8 mouse cellular contexts compared by ENCODE assay signal in genomic region chr11:45944643-45945156, GRCm38 (mm10). TPM values are rescaled to one million over a fixed set of nuclear protein-coding genes. Genes with fewer than 3 reads are reported as not detected.
DNase-seq lines count a peak whose midpoint lies in the region; ATAC-seq lines count a peak whose summit lies in the region.

TSS of gene Lsm11 (minus strand) at chr11:45944935.

- H3K9me3 ChIP-seq in hindbrain, embryonic 16.5 days (ENCODE audit: control insufficient read depth, low read length) = no peaks in the 10 kb centered on the region

- H3K27ac ChIP-seq in hindbrain, embryonic 16.5 days (ENCODE audit: low read depth, low read length) = peak within 1 kb of the TSS; percentile 61
- peak within 1 kb of the TSS; percentile 35 for H3K27ac ChIP-seq in macrophage

- WGBS in hindbrain, embryonic 16.5 days = 2% methylated on average over 48 of the region's 55 CpGs
- WGBS in macrophage (ENCODE audit: missing documents) = 1% methylated on average over 37 of the region's 55 CpGs

- H3K4me2 ChIP-seq in hindbrain, embryonic 16.5 days (ENCODE audit: low read length) = peak within 1 kb of the TSS; percentile 69

- H3K79me2 ChIP-seq in macrophage (ENCODE audit: inconsistent target) = peaks cover 37% of the 10 kb centered on the region

- peak within 1 kb of the TSS; percentile 85 for H3K9ac ChIP-seq in hindbrain, embryonic 16.5 days (ENCODE audit: low read depth, low read length)

- peak; percentile 89 for DNase-seq in R1 (ENCODE audit: low read depth, low spot score)
- DNase-seq in cerebellum, postnatal 25 days = peak; percentile 99
- peak; percentile 99 for DNase-seq in frontal cortex, postnatal 36 days (ENCODE audit: low spot score in 2 of 2)
- DNase-seq in left cerebral cortex, adult 18-20 months (ENCODE audit: low spot score in 2 of 2) = peak; percentile 97
- peak; percentile 95 for DNase-seq in right cerebral cortex, adult 18-20 months
- DNase-seq in urinary bladder, postnatal 10 days (ENCODE audit: low spot score) = peak; percentile 91

- no peaks in the 10 kb centered on the region for H3K27me3 ChIP-seq in hindbrain, embryonic 16.5 days (replicated peaks; ENCODE audit: control insufficient read depth, insufficient read depth, low read length)

- 0 out of 2 replicates have a peak, but pooled peaks cover under 1% of the 10 kb centered on the region for H3K36me3 ChIP-seq in hindbrain, embryonic 16.5 days (ENCODE audit: control insufficient read depth, insufficient read depth, low read length)
- H3K36me3 ChIP-seq in macrophage (ENCODE audit: inconsistent target) = peaks cover 5% of the 10 kb centered on the region; the same call in 1 of the 2 replicates

- peaks cover 11% of the 10 kb centered on the region for H3K4me1 ChIP-seq in hindbrain, embryonic 16.5 days (ENCODE audit: control insufficient read depth, insufficient read depth, low read depth, low read length)

- peak; percentile 88 for ATAC-seq in hindbrain, embryonic 16.5 days

- H3K4me3 ChIP-seq in hindbrain, embryonic 16.5 days (ENCODE audit: low read length) = peak within 1 kb of the TSS; percentile 55
- H3K4me3 ChIP-seq in macrophage (ENCODE audit: inconsistent target) = peak within 1 kb of the TSS; percentile 57

RNA-seq across cellular contexts. Expression of gene Lsm11, which starts in this region (rescaled TPM):
- 24.4 and 24.6 TPM in 2 replicates for polyA plus RNA-seq in hindbrain, embryonic 16.5 days (2015; fragmentation: Nextera tagmentation; extraction: Ambion mirVana)
- 10 to 100 TPM; 19.8 TPM for total RNA-seq in left cerebral cortex, adult 18-20 months (2021)
- total RNA-seq in macrophage (2018; cell fraction: chromatin; rRNA removed) = 1 to 10 TPM in 21 of 26 experiments, under 1 TPM in 5; 0.62 to 5.6 (median 2.0) TPM
- total RNA-seq in macrophage (2018; cell fraction: cytosol; rRNA removed) = 1 to 10 TPM; 1.2 to 4.2 (median 2.2) TPM
- 1 to 10 TPM in 24 of 26 experiments, under 1 TPM in 2; 0.64 to 7.8 (median 2.5) TPM for total RNA-seq in macrophage (2018; cell fraction: nucleus; rRNA removed)
- 0.96 to 5.4 TPM (median 1.9 TPM) in 3 replicates for polyA plus RNA-seq in macrophage (2018)

Comparison
In these comparisons a context has a peak if more than half of its experiments do, and no peak if none do; other contexts are left out.
1. Peak in every context shown above with its lines: DNase-seq, ATAC-seq, H3K4me3 ChIP-seq and H3K27ac ChIP-seq.